Comparison of ENCODE assay signal across 10 mouse cellular contexts in the genomic region with DNA sequence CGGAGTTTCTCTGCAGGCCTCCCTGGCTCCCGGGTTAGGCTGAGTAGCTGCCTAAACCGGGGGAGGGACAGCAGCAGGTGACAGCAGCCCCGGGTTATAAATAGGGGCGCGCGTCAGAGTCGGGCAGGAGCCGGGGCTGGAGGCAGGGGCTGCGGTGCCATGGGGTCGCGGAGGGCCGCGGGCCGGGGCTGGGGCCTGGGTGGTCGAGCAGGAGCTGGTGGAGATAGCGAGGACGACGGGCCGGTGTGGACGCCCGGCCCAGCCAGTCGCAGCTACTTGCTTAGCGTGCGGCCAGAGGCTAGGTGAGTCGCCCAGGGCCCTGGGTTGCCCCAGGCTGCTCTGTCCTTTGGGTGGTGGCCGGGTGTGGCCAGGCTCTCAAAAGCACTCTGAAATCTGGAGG. TPM values are rescaled to one million over a fixed set of nuclear protein-coding genes. Genes with fewer than 3 reads are reported as not detected.
A peak's percentile ranks its signal among the peaks of the same experiment; 100 is the strongest.
DNase-seq lines count a peak whose midpoint lies in the region; ATAC-seq lines count a peak whose summit lies in the region.
"Had no signal": no experiment of that assay in that cellular context is flagged by ENCODE, and none has a peak within 500 bp of the region (broad histone marks: within the 10 kb centered on the region; RNA-seq: fewer than 3 reads in every experiment).

TSS of gene Alpk3 (plus strand) at position 130 of the 400 bp plus-strand sequence.

- ATAC-seq in kidney, embryonic 15.5 days (replicated peaks; ENCODE audit: low FRiP score), result peak; percentile 55; the same call in 1 of the 2 replicates
- peak; percentile 50 for ATAC-seq in heart, embryonic 13.5 days (ENCODE audit: extremely low read depth, insufficient number of reproducible peaks, low FRiP score, low TSS enrichment)
- peak; percentile 85 for ATAC-seq in liver, embryonic 13.5 days (ENCODE audit: low read depth)

- no peaks in the 10 kb centered on the region for H3K27me3 ChIP-seq in kidney, embryonic 15.5 days
- 0 out of 2 replicates have a peak, but pooled peaks cover 10% of the 10 kb centered on the region for H3K27me3 ChIP-seq in embryonic facial prominence, embryonic 10.5 days (replicated peaks; ENCODE audit: low read depth, poor library complexity, severe bottlenecking)
- no peaks in the 10 kb centered on the region for H3K27me3 ChIP-seq in heart, embryonic 13.5 days (replicated peaks)
- no peaks in the 10 kb centered on the region for H3K27me3 ChIP-seq in liver, embryonic 13.5 days

- H3K9me3 ChIP-seq in kidney, embryonic 15.5 days (replicated peaks), result no peaks in the 10 kb centered on the region
- H3K9me3 ChIP-seq in embryonic facial prominence, embryonic 10.5 days, result no peaks in the 10 kb centered on the region
- H3K9me3 ChIP-seq in heart, embryonic 13.5 days, result no peaks in the 10 kb centered on the region
- no peaks in the 10 kb centered on the region for H3K9me3 ChIP-seq in liver, embryonic 13.5 days (replicated peaks)

- no peak within 1 kb of the TSS for H3K4me3 ChIP-seq in kidney, embryonic 15.5 days (replicated peaks)
- peak within 1 kb of the TSS; percentile 39; the same call in 1 of the 2 replicates for H3K4me3 ChIP-seq in embryonic facial prominence, embryonic 10.5 days
- H3K4me3 ChIP-seq in heart, embryonic 13.5 days, result peak within 1 kb of the TSS; percentile 59
- H3K4me3 ChIP-seq in liver, embryonic 13.5 days (replicated peaks), result peak within 1 kb of the TSS; percentile 46

- peaks cover 46% of the 10 kb centered on the region for H3K4me1 ChIP-seq in kidney, embryonic 15.5 days
- peaks cover 35% of the 10 kb centered on the region for H3K4me1 ChIP-seq in embryonic facial prominence, embryonic 10.5 days
- peaks cover 52% of the 10 kb centered on the region for H3K4me1 ChIP-seq in heart, embryonic 13.5 days
- peaks cover 37% of the 10 kb centered on the region for H3K4me1 ChIP-seq in liver, embryonic 13.5 days (replicated peaks)

- DNase-seq in kidney, adult 8-10 months, result no peak
- DNase-seq in embryonic facial prominence, embryonic 10.5 days (ENCODE audit: low spot score), result peak; percentile 33
- DNase-seq in liver, embryonic 13.5 days, result peak; percentile 9
- DNase-seq in cerebellum, adult 11-12 months, result no peak
- no peak for DNase-seq in frontal cortex, postnatal 14 days (ENCODE audit: low spot score in 2 of 2)
- DNase-seq in cerebellum, postnatal 36 days, result no peak
- DNase-seq: lung, postnatal 14 days; right cerebral cortex, postnatal 4 days had no signal

- H3K9ac ChIP-seq in kidney, embryonic 15.5 days, result no peak within 1 kb of the TSS
- peak within 1 kb of the TSS; percentile 89 for H3K9ac ChIP-seq in heart, embryonic 13.5 days
- H3K9ac ChIP-seq in liver, embryonic 13.5 days, result peak within 1 kb of the TSS; percentile 67

- 13% methylated on average over 27 of the region's 27 CpGs for WGBS in kidney, embryonic 15.5 days
- WGBS in embryonic facial prominence, embryonic 10.5 days, result 34% methylated on average over 27 of the region's 27 CpGs
- WGBS in heart, embryonic 13.5 days, result 8% methylated on average over 27 of the region's 27 CpGs
- WGBS in liver, embryonic 13.5 days (ENCODE audit: insufficient replicate concordance), result 15% methylated on average over 27 of the region's 27 CpGs

- no peaks in the 10 kb centered on the region for H3K36me3 ChIP-seq in kidney, embryonic 15.5 days
- H3K36me3 ChIP-seq in embryonic facial prominence, embryonic 10.5 days (replicated peaks), result no peaks in the 10 kb centered on the region
- H3K36me3 ChIP-seq in heart, embryonic 13.5 days, result peaks cover 12% of the 10 kb centered on the region
- no peaks in the 10 kb centered on the region for H3K36me3 ChIP-seq in liver, embryonic 13.5 days

- peak within 1 kb of the TSS; percentile 44 for H3K4me2 ChIP-seq in kidney, embryonic 15.5 days
- H3K4me2 ChIP-seq in heart, embryonic 13.5 days, result peak within 1 kb of the TSS; percentile 65
- H3K4me2 ChIP-seq in liver, embryonic 13.5 days, result peak within 1 kb of the TSS; percentile 79

- H3K27ac ChIP-seq in kidney, embryonic 15.5 days, result peak within 1 kb of the TSS; percentile 15; the same call in 1 of the 2 replicates
- H3K27ac ChIP-seq in embryonic facial prominence, embryonic 10.5 days (replicated peaks), result peak within 1 kb of the TSS; percentile 59
- H3K27ac ChIP-seq in heart, embryonic 13.5 days (replicated peaks), result peak within 1 kb of the TSS; percentile 97
- H3K27ac ChIP-seq in liver, embryonic 13.5 days, result peak within 1 kb of the TSS; percentile 75

RNA-seq across cellular contexts. Expression of gene Alpk3, which starts in this region (rescaled TPM):
- polyA plus RNA-seq in kidney, embryonic 15.5 days (2015; fragmentation: Nextera tagmentation; extraction: Ambion mirVana), result 0.42 and 0.54 TPM in 2 replicates
- 0.11 and 0.20 TPM in 2 replicates for polyA plus RNA-seq in embryonic facial prominence, embryonic 10.5 days (2016; fragmentation: Nextera tagmentation; extraction: Ambion mirVana)
- 21.4 and 23.5 TPM in 2 replicates for polyA plus RNA-seq in heart, embryonic 13.5 days (2015; fragmentation: Nextera tagmentation; extraction: Ambion mirVana)
- polyA plus RNA-seq in liver, embryonic 13.5 days (2015; fragmentation: Nextera tagmentation; extraction: Ambion mirVana), result 0.15 and 0.16 TPM in 2 replicates

Comparison
In these comparisons a context has a peak if more than half of its experiments do, and no peak if none do; other contexts are left out.
1. RNA of gene Alpk3 (polyA plus RNA-seq): 21.4 to 23.5 TPM in heart, embryonic 13.5 days; 0.42 to 0.54 TPM in kidney, embryonic 15.5 days, 0.15 to 0.16 TPM in liver, embryonic 13.5 days and 0.11 to 0.20 TPM in embryonic facial prominence, embryonic 10.5 days; every median in the first group is over 10 times any median in the second.
2. Peak in ATAC-seq, H3K27ac ChIP-seq and H3K4me2 ChIP-seq in kidney, embryonic 15.5 days; RNA of the gene not detected or under 1 TPM.
3. Peak in DNase-seq, H3K4me3 ChIP-seq and H3K27ac ChIP-seq in embryonic facial prominence, embryonic 10.5 days; RNA of the gene not detected or under 1 TPM.
4. Peak in DNase-seq, ATAC-seq, H3K4me3 ChIP-seq, H3K27ac ChIP-seq, H3K9ac ChIP-seq and H3K4me2 ChIP-seq in liver, embryonic 13.5 days; RNA of the gene not detected or under 1 TPM.
5. H3K27ac ChIP-seq: peak in every context shown above with its lines; median percentile 97 in heart, embryonic 13.5 days; 75 in liver, embryonic 13.5 days; 59 in embryonic facial prominence, embryonic 10.5 days; 15 in kidney, embryonic 15.5 days.
6. Peak in every context shown above with its lines, with median percentiles within 50 percentile points of each other: ATAC-seq and H3K4me2 ChIP-seq.